Mouse (Mus musculus): ENCODE data around the gene Gm20931.
"Not testable (repeated sequence)": the region's sequence is repeated elsewhere in the genome, so short reads cannot be mapped to it uniquely, and the experiment has no call there.

The Gm20931 gene

DNA sequence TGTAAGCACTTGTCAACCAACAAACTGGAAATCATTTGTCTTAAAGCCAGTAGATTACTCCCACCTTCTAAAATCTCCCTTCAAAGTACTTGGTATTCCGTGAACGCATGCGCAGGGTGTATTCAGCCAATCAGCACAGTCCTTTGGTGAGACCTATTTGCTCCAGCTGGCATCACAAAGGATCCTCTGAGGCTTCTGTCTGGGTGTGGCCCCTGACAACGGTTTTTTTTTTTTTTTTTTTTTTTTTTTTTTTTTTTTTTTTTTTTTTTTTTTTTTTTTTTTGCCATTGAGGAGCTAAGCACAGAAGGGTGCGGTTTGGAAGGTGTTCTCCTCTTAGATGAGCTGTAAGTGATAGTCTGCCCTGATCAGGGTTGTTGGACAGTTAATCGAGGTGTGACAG lies at the start of gene Gm20931:
Gene Gm20931 (plus strand): TSS at position 301 of the 400 bp plus-strand sequence.
- DNase-seq (ENCODE audit: low read depth, low spot score) = not testable (repeated sequence)

All from mesoderm, embryonic 11.5 days (tissue).